Mouse (Mus musculus) kidney, embryonic 16.5 days (tissue): Measurements from ENCODE around the gene Txnip. TPM values are rescaled to one million over a fixed set of nuclear protein-coding genes. Genes with fewer than 3 reads are reported as not detected.

ENCODE experiments used
- ATAC-seq: fragments of 200-750 bp; cut with Nextera tagmentation; 2 replicates; pipeline ENCODE4 v1.8.0; 2017; ENCODE audit warnings: moderate TSS enrichment; ENCODE audit not compliant: low FRiP score, low TSS enrichment
- H3K27ac ChIP-seq: fragments of 300-500 bp; sonication (generic); 2 replicates; pipeline ENCODE4 v1.5.1; 2014; ENCODE audit warnings: low read length
- H3K27me3 ChIP-seq: fragments of 300-500 bp; sonication (generic); 2 replicates; pipeline ENCODE4 v1.6.1; 2014; ENCODE audit warnings: low read length, control low read depth, mixed read lengths; ENCODE audit not compliant: insufficient read depth
- H3K36me3 ChIP-seq: fragments of 300-500 bp; sonication (generic); 2 replicates; pipeline ENCODE4 v1.6.1; 2014; ENCODE audit warnings: low read length, control low read depth, mixed read lengths; ENCODE audit not compliant: insufficient read depth
- H3K4me1 ChIP-seq: fragments of 300-500 bp; sonication (generic); 2 replicates; pipeline ENCODE4 v1.6.1; 2014; ENCODE audit warnings: low read length, control low read depth, mixed read lengths; ENCODE audit not compliant: insufficient read depth
- H3K4me2 ChIP-seq: fragments of 300-500 bp; sonication (generic); replicated peaks from 2 replicates; pipeline ENCODE4 v1.6.1; 2014; ENCODE audit warnings: low read depth, low read length
- H3K4me3 ChIP-seq: fragments of 300-500 bp; sonication (generic); 2 replicates; pipeline ENCODE4 v1.5.1; 2014; ENCODE audit warnings: mild to moderate bottlenecking, low read length
- H3K9ac ChIP-seq: fragments of 300-500 bp; sonication (generic); replicated peaks from 2 replicates; pipeline ENCODE4 v1.6.1; 2014; ENCODE audit warnings: low read length
- H3K9me3 ChIP-seq: fragments of 300-500 bp; sonication (generic); 2 replicates; pipeline ENCODE4 v1.6.1; 2016; ENCODE audit warnings: low read length, control low read depth
- WGBS: fragments of 180-500 bp; shearing (Covaris S2); extraction: QIAGEN DNeasy Blood & Tissue Kit; methylation state at CpG from one replicate; pipeline ENCODE4 v1.1.7; 2014; 5-methylcytosine and 5-hydroxymethylcytosine counted together
- polyA plus RNA-seq: library from polyadenylated mRNA; unstranded; fragments of >200 nt; fragmentation: Nextera tagmentation; extraction: Ambion mirVana; gene quantifications from 2 replicates; pipeline ENCODE4 v1.2.1, GENCODE M21; 2015

Txnip gene
- polyA plus RNA-seq, 1 experiment from 2014 or later, result 197 TPM

- H3K27me3 ChIP-seq, result peaks cover 28% of the 10 kb centered on the region
Observed at GRCm38 (mm10) chr3:96596855-96597254, 39.1 kb downstream of the Txnip start.

GRCm38 (mm10) chr3:96597435-96597891 is 39.7 kb downstream of the Txnip start:
- no peak for ATAC-seq
- Histone ChIP-seq H3K27ac (peak overlapping the region; percentile 64; the same call in 1 of the 2 replicates), H3K36me3 (no peaks in the 10 kb centered on the region), H3K9me3 (no peaks in the 10 kb centered on the region), H3K4me1 (peaks cover 35% of the 10 kb centered on the region), H3K27me3 (peaks cover 28% of the 10 kb centered on the region), H3K9ac (peak overlapping the region; percentile 63), H3K4me2 (peak overlapping the region; percentile 69), H3K4me3 (peak overlapping the region; percentile 53)
- WGBS, result 0% methylated on average over 40 of the region's 40 CpGs

More at GRCm38 (mm10) chr3:96596855-96597254, 39.1 kb downstream of the Txnip start:
- peak overlapping the region; percentile 53 for H3K4me3 ChIP-seq
- H3K9ac ChIP-seq, result peak overlapping the region; percentile 63
- H3K36me3 ChIP-seq, result no peaks in the 10 kb centered on the region
- H3K27ac ChIP-seq, result no peak overlapping the region
- WGBS, result 4% methylated on average over 9 of the region's 12 CpGs
- peak overlapping the region; percentile 69 for H3K4me2 ChIP-seq
- H3K4me1 ChIP-seq, result peaks cover 33% of the 10 kb centered on the region
- H3K9me3 ChIP-seq, result no peaks in the 10 kb centered on the region
- no peak for ATAC-seq

GRCm38 (mm10) chr3:96598156-96599068 is 40.7 kb downstream of the Txnip start:
- Histone ChIP-seq H3K4me2 (peak overlapping the region; percentile 69), H3K4me3 (peak overlapping the region; percentile 53), H3K27me3 (peaks cover 28% of the 10 kb centered on the region), H3K9me3 (no peaks in the 10 kb centered on the region), H3K27ac (peak overlapping the region; percentile 64; the same call in 1 of the 2 replicates), H3K36me3 (no peaks in the 10 kb centered on the region), H3K4me1 (peaks cover 45% of the 10 kb centered on the region), H3K9ac (peak overlapping the region; percentile 63)
- 2% methylated on average over 54 of the region's 54 CpGs for WGBS
- no peak for ATAC-seq

GRCm38 (mm10) chr3:96599069-96599393 is 41.3 kb downstream of the Txnip start:
- H3K27ac ChIP-seq, result no peak overlapping the region
- H3K36me3 ChIP-seq, result no peaks in the 10 kb centered on the region
- H3K27me3 ChIP-seq, result peaks cover 28% of the 10 kb centered on the region
- peaks cover 45% of the 10 kb centered on the region for H3K4me1 ChIP-seq
- peak overlapping the region; percentile 53 for H3K4me3 ChIP-seq
- no peak overlapping the region; the same call in 1 of the 2 replicates for H3K9ac ChIP-seq
- peak overlapping the region; percentile 69; the same call in 1 of the 2 replicates for H3K4me2 ChIP-seq
- no peaks in the 10 kb centered on the region for H3K9me3 ChIP-seq
- no peak for ATAC-seq
- WGBS, result 56% methylated on average over 8 of the region's 8 CpGs

- H3K4me3 ChIP-seq, result no peak overlapping the region
Observed at GRCm38 (mm10) chr3:96599411-96599810, 41.7 kb downstream of the Txnip start.

GRCm38 (mm10) chr3:96600639-96601250 is 43.0 kb downstream of the Txnip start, which contains the start of gene Lix1l:
Gene Lix1l (plus strand): TSS chr3:96601149.
- H3K36me3 ChIP-seq, result no peaks in the 10 kb centered on the region
- H3K4me1 ChIP-seq, result peaks cover 45% of the 10 kb centered on the region
- 1% methylated on average over 27 of the region's 27 CpGs for WGBS
- H3K4me2 ChIP-seq, result peak within 1 kb of the TSS; percentile 73
- ATAC-seq, result peak; percentile 94
- H3K27me3 ChIP-seq, result peaks cover 18% of the 10 kb centered on the region
- no peaks in the 10 kb centered on the region for H3K9me3 ChIP-seq
- H3K9ac ChIP-seq, result peak within 1 kb of the TSS; percentile 81
- peak within 1 kb of the TSS; percentile 71 for H3K4me3 ChIP-seq
- H3K27ac ChIP-seq, result peak within 1 kb of the TSS; percentile 94

More at GRCm38 (mm10) chr3:96599411-96599810, 41.7 kb downstream of the Txnip start:
- Histone ChIP-seq H3K4me1 (peaks cover 45% of the 10 kb centered on the region), H3K27me3 (peaks cover 28% of the 10 kb centered on the region), H3K9me3 (no peaks in the 10 kb centered on the region), H3K9ac (no peak overlapping the region), H3K36me3 (no peaks in the 10 kb centered on the region), H3K27ac (no peak overlapping the region), H3K4me2 (no peak overlapping the region)
- WGBS, result 79% methylated on average over 3 of the region's 3 CpGs
- ATAC-seq, result no peak

GRCm38 (mm10) chr3:96601251-96601787 is 43.6 kb downstream of the Txnip start:
- Histone ChIP-seq H3K4me3 (peak overlapping the region; percentile 71), H3K9ac (peak overlapping the region; percentile 81), H3K4me2 (peak overlapping the region; percentile 73), H3K4me1 (peaks cover 39% of the 10 kb centered on the region), H3K27me3 (peaks cover 15% of the 10 kb centered on the region), H3K27ac (peak overlapping the region; percentile 94), H3K9me3 (no peaks in the 10 kb centered on the region), H3K36me3 (no peaks in the 10 kb centered on the region)
- WGBS, result 1% methylated on average over 33 of the region's 40 CpGs
- peak; percentile 56 for ATAC-seq

GRCm38 (mm10) chr3:96601941-96602703 is 44.4 kb downstream of the Txnip start:
- Histone ChIP-seq H3K9me3 (no peaks in the 10 kb centered on the region), H3K4me1 (peaks cover 31% of the 10 kb centered on the region), H3K36me3 (no peaks in the 10 kb centered on the region), H3K4me3 (peak overlapping the region; percentile 71), H3K4me2 (peak overlapping the region; percentile 73), H3K9ac (peak overlapping the region; percentile 81), H3K27ac (peak overlapping the region; percentile 94), H3K27me3 (peaks cover 10% of the 10 kb centered on the region)
- ATAC-seq, result no peak
- 21% methylated on average over 10 of the region's 10 CpGs for WGBS

GRCm38 (mm10) chr3:96602704-96603084 is 44.9 kb downstream of the Txnip start:
- H3K9ac ChIP-seq, result peak overlapping the region; percentile 81
- ATAC-seq, result no peak
- H3K27me3 ChIP-seq, result peaks cover 10% of the 10 kb centered on the region
- H3K4me2 ChIP-seq, result peak overlapping the region; percentile 73
- peak overlapping the region; percentile 71 for H3K4me3 ChIP-seq
- no peaks in the 10 kb centered on the region for H3K9me3 ChIP-seq
- H3K27ac ChIP-seq, result peak overlapping the region; percentile 94
- no peaks in the 10 kb centered on the region for H3K36me3 ChIP-seq
- H3K4me1 ChIP-seq, result peaks cover 27% of the 10 kb centered on the region
- 14% methylated on average over 5 of the region's 5 CpGs for WGBS
